Mouse (Mus musculus): ENCODE data around the gene Emb.
A peak's percentile ranks its signal among the peaks of the same experiment; 100 is the strongest.

Emb gene

DNA sequence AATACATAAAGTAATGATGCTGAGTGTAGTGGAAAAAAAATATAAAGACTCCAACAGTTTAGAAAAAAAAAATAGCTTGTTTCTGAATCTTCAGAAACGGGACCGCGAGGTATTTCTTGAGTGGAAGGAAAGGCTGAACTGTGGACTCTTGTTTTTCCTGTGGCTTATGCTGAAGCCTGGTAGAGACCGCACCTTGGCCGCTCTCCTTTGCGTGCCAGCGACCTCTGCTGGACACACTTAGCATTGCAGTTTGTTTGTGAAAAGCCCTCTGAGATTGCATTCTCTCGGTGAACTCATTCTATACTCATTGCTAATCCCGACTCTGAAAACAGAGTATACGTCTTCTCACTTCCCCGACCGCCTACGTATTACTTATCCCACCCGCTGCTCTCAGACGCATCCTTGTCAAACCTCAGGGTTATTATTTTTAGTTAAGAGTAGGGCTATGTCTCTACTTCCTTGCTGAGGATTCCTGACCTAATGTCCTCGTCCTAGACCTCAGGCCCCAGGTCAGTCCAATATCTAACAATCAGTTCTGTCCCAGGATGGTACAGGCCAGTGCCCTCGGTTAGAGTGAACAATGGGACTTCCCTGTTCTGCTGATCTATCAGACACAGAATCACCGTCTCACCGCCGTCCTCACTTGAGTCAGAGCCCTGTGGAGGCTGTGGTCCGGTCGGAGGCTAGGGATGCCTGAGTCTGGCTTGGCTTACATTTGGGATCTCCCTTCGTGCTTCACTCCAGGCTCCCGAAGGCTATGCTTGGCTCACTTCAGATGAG, 103.3 kb downstream of the Emb start:
- peak; percentile 94 for ATAC-seq (ENCODE audit: insufficient number of reproducible peaks, low FRiP score, low TSS enrichment)
